Mouse (Mus musculus) adrenal gland, adult 2 months (tissue): ENCODE measurements at regions not wholly inside any gene's neighbourhood (a gene's known extent, or its start where the extent isn't known, plus 50 kb on each side); places are given as distances from the start of the nearest gene placed in this dataset.

ENCODE experiments used
- DNase-seq: peaks from one replicate; pipeline ENCODE4 v3.0.0; 2021

GRCm38 (mm10) chr5:148454200-148454599 lies 54.5 kb upstream of the Slc7a1 start:
- no peak for DNase-seq

GRCm38 (mm10) chr5:148453776-148454175 lies 54.1 kb upstream of the Slc7a1 start:
- DNase-seq: no peak

GRCm38 (mm10) chr5:148452909-148453632 lies 53.4 kb upstream of the Slc7a1 start:
- DNase-seq: no peak

GRCm38 (mm10) chr5:148451811-148452210 lies 52.1 kb upstream of the Slc7a1 start:
- DNase-seq: peak; percentile 56

- peak; percentile 77 for DNase-seq
Observed at GRCm38 (mm10) chr5:148450924-148451323, 51.2 kb upstream of the Slc7a1 start.
